Mouse (Mus musculus): ENCODE data around the gene Nat8f4. TPM values are rescaled to one million over a fixed set of nuclear protein-coding genes. Genes with fewer than 3 reads are reported as not detected.
"Not testable (repeated sequence)": the region's sequence is repeated elsewhere in the genome, so short reads cannot be mapped to it uniquely, and the experiment has no call there.

Gene Nat8f4
- total RNA-seq, 2 experiments from 2014 or later = 3.8 to 4.3 TPM

DNA sequence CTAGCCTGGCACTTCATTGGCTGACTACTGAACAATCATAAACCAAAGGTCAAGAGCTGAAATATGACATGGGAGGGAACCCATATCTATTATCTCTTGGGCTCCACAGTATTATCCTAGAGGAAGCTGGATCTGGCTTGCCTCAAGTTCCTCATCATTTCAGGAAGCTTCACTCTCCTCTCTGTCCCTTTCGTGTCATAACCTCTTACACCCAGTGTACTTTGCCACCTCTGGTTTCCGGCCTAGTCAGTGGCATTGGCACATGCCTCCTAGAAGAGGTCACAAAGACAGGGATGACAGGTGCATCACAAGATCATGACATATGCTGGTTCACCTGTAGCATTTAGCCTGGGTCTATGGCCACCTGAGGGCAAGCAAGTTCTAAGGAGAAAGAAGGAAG lies 2.4 kb downstream of the Nat8f4 start:
- DNase-seq (ENCODE audit: low spot score in 2 of 2) = no peak

DNA sequence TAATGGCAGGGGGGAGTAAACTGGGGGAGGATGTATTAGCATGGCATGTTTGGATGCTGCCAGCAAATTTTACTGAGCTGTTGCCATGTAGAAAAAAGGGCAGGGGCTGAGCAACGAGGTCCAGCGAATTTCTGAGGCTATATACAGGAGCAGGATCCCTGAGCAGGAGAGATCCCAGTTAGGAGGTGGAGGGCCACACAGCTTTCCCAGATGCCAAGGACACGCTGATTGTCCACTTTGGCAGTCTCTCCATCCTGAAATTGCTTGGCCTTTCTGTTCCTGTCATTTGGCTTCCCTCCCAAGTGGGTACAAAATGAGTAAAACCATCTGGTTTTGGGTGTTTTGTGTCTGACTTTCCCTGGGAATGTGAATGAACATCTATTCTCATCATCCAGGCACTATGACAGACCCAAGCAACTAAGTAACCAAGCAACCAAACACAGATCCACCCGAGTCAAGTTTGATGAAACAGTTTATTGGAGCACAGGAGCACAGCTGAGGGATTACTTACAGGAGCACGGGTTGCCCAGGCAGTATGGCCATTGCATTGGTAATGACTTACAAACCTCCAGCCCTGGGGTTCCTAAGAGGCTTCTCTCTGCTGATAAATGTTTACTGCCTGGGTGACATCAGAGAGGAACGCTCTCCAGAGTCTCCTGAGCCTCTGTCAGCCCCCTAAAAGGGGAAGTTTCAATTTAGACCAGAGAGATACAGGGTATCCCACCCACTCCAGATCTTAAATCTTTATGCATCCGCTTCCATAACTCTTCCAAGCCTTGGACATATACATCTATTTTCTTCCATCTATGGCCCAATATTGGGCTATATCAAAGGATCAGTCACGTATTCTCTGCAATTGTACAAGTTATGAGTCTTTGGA lies 5.8 kb downstream of the Nat8f4 start:
- peak; percentile 28 to 35 for DNase-seq (ENCODE audit: low spot score in 2 of 2)

DNA sequence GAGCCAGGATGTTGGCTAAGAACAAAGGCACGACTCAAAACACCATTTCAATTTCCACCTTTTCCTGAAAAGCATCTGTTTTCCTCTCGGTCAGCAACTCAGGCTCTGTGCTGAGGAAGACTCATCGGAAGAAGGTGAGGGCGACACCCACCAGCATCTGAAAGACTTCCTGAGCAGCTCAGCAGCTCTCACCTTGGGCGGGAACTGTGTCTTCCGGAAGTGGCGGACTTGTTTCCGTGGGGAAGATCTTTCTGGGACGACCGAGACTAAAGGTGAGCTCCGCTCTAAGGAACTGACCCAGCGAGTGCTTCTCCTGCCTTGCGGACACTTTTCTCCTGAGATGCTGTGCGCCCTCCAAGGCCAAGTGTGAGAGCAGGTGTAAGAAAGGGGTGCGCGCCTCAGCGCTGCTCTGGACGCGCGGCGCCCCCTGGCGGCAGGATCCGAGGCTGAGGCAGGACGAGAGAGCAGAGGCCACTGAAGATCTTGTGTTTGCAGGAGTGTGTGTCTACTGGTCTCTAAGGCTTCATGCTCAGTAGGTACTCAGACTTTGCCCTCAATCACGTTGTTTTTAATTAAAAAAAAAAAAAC lies 9.5 kb downstream of the Nat8f4 start:
- peak in 1 of 2 experiments; percentile 33 for DNase-seq (ENCODE audit: low spot score in 2 of 2)

DNA sequence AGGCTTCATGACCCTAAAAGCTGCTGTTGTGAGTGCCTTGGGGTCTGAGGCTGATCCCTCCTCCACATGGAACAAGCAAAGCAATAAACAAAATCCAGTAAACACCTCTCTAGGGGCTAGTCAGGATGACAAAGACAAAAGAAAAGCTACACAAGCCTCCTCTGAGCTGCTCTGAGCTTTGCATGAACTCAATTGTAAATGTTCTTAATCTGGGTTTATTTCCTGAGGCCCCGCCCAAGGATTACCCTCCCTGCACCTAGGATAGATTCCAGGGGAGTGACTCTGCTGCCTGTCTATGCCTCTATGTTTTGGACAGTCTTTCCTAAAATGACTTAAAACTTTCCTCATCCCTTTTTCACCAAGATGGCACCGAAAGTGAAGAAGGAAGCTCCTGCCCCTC lies 15.7 kb downstream of the Nat8f4 start:
- DNase-seq (ENCODE audit: low spot score in 2 of 2) = no peak

DNA sequence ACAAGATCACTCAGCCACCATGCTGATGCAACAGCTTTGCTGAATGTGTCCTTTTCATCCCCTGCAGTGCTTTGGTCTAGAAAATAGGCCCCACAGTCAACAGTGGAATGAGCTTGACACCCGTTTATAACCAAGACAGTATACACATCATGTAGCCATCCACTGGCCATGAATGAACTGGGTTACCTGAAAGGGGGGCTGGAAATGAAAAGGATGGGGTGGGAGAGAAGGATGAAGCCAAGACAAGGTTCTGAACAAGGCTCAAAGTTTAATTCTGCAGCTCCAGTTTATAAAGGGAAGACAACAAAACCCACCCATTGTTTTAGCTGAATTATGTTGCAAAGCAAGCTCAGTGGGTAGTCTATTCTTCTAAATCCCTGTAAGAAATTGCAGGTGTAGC lies 20.4 kb downstream of the Nat8f4 start:
- no peak for DNase-seq (ENCODE audit: low spot score in 2 of 2)

DNA sequence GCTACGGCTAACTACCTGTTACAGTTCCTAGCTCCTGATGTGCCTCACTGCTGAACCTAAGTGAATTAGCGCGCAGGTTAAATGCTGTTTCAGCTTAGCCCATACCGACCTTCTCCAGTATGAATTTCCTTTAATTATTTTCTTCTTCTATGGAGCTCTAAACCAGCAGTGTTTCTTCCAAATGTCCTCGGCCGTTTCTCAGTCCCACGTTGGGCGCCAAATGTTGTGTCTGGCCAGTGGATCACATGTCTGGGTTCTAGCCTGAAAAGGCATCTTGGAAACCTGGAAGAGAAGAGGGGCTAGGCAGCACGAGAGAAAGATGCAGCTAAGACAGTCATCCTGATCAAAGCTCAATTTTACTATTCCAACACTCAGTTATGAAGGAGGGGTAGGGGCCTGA lies 21.4 kb downstream of the Nat8f4 start:
- peak in 1 of 2 experiments; percentile 2 for DNase-seq (ENCODE audit: low spot score in 2 of 2)

DNA sequence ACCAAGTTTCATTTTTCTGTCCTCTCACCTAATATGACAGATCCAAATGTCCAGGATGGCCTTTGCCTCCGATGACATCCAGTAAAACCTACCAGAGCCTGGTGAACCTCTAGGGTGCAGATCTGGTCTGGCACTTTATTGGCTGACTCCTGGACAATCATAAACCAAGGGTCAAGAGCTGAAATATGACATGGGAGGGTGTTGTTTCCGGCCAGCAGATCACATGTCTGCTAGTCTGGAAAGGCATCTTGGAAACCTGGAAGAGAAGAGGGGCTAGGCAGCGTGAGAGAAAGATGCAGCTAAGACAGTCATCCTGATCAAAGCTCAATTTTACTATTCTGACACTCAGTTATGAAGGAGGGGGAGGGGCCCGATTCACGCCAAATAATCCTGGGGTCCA lies 35.7 kb downstream of the Nat8f4 start, which contains the start of gene Nat8f2:
Gene Nat8f2 (minus strand): TSS at position 153 of the 400 bp plus-strand sequence.
- not testable (repeated sequence) for DNase-seq (ENCODE audit: low spot score in 2 of 2)

DNA sequence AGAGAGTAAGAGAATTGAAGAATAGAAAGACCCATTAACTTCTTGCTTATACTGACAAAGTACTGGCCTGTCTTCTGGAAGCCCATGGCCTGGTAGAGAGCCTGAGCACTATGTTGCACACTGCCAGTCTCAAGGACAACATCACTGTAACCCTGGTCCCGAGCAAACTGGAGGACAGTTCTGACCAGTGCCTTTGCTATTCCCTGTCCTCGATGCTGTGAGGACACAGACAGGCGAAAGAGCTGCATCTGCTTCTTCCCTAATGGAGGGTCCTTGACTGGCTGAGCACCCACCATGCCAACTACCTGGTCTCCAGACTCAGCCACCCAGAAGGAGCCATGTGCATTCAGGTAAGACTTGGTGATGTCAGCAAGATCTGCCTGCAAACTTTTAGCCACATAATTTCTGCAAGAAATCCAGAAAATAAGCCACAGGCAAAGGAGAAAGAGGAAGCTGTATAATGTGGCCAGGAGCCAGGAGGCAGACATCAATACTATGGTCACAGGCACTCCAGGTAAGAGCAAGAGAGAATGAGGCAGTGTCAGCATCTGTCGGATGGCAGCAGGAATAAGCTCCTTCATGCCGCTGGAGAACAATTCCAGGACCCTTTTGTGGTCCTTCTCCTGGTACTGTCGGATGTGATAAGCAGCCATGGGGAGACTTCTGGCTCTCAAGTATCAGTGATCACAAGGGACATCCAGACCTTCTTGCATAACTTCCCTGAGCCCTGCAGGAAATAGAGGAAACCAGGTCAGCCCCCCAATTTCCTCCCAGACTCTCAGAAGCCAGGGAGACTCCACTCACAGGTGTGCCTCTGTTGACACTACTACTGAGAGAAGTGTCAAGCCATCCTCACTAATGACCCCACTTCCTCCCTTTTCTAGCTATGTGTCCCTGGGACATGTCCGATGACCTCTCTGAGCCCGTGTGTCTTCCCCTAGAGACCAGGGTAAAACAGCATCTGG lies 36.7 kb downstream of the Nat8f4 start:
- no peak for DNase-seq (ENCODE audit: low spot score in 2 of 2)

DNA sequence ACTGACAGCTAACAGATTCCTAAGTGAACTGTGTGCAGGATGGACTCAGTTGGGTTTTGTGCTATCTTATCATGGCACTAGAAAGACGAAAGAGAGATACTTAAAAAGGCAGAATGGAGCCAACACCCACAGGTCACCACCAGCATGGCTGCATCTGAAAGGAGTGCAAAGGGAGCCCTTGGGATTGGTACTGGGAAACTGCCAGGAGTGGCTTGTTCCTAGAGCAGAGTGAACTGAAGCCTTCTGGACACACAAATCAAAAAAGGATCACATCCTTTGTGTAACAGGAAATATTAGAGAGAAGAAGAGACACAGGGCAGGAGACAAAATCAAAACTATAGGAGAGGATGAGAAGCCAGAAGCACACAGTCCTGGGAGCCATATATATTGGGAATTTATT lies 37.7 kb downstream of the Nat8f4 start:
- DNase-seq (ENCODE audit: low spot score in 2 of 2) = not testable (repeated sequence)

DNA sequence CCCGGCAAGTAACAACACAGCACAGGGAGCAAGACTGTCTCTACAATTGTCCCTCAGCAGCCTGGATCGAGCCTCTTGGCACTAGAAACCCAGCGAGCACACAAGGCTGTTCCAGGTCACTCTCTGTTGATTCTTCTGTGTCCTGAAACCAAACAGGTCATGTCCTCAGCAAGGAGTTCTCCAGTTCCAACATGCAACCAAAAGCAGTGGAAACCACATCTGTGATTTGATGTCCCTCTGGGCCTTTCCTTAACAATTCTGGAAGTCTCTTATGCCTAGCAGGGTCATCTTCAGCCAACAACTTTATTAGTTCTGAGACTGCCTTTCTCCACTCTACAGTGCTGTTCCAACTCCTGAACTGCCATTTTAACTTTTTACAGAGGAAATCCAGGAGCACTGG lies 38.5 kb downstream of the Nat8f4 start:
- not testable (repeated sequence) for DNase-seq (ENCODE audit: low spot score in 2 of 2)

DNA sequence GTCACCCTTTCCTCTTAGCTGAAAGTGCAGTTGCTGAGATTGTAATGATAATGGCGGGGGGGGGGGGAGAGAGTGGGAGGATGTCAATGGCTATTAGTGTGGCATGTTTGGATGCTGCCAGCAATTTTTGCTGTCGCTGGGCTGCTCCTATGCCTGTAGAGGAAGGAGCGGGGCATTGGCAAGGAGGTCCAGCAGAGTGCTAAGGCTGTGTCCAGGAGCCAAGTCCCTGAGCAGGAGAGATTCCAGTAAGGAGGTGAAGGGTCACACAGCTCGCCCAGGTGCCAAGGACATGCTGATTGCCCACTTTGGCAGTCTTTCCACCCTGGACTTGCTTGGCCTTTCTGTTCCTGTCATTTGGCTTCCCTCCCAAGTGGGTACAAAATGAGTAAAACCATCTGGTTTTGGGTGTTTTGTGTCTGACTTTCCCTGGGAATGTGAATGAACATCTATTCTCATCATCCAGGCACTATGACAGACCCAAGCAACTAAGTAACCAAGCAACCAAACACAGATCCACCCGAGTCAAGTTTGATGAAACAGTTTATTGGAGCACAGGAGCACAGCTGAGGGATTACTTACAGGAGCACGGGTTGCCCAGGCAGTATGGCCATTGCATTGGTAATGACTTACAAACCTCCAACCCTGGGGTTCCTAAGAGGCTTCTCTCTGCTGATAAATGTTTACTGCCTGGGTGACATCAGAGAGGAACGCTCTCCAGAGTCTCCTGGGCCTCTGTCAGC lies 39.6 kb downstream of the Nat8f4 start:
- DNase-seq (ENCODE audit: low spot score in 2 of 2) = peak; percentile 40 to 47

DNA sequence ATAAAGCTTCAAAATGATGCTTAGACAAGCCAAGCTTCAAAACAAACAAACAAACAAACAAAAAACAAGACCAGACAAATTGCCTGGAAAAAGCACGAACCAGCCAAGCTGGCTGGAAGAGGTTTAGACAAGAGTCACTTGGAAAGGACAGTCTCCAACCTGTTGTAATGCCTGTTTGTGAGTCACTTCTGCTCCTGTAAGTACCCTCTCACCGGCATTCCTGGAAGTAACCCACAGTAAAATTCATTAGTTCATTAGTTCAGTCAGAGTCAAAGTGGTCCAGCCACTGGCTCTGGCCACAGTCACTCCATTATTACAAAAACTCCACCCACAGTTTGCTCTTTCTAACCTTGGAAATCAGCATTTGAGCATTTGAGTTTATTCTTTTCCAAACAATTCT lies 40.8 kb downstream of the Nat8f4 start:
- DNase-seq (ENCODE audit: low spot score in 2 of 2) = no peak

DNA sequence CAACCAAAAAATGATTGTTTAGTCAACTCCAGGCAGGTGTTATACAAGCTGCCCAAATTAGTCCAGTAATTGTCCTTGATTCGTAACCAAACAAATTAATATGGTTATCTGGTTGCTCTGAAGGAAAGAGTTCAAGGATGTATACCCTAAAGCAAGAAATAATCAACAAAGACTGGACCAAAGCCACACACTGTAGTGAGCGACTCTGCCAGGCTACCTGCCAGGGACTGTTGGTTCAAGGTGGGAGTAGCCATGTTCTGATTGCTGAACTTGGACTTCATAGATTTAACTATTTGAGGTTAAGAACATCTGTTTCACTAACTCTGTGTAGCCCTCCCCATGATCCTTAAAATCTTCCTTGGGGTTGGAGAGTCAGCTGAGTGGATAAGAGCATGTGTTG lies 41.5 kb downstream of the Nat8f4 start:
- no peak for DNase-seq (ENCODE audit: low spot score in 2 of 2)

DNA sequence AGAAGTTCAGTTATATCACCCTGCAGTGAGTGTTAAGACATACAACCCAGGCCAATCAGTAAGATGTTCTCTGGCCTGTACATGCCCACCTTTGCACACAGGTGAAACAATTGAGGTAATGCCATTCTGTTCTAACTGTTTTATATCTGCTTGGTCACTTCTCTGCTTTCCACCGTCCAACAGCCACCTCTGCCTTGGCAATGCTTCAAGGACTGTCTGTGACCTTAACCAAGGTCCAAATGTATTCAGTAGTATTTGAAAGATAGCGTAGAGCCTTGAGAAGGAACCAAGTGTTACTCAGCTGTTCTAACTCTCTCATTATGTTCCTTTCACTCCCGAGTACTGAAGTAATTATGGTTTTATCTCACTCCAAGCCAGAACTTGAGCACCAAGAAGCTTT lies 42.1 kb downstream of the Nat8f4 start:
- DNase-seq (ENCODE audit: low spot score in 2 of 2) = no peak

DNA sequence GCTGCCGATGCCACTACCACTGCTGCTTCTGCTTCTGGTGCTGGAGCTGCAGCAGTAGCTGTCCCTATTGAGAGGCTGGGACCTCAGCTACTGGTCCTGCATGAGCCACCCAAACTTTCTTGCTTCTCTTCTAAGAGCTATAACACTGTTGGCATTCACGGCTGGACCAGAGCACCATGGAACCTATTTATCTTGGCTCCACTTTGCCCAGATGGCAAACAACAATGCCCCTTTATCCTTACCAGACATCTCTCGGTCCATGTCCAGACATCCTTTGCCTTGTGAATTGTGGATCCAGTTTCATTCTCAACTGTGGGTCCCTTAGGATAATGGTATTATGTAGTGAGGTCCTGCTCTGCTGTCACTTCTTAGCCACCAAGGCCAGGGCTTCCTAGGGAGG lies 43.4 kb downstream of the Nat8f4 start:
- no peak for DNase-seq (ENCODE audit: low spot score in 2 of 2)

DNA sequence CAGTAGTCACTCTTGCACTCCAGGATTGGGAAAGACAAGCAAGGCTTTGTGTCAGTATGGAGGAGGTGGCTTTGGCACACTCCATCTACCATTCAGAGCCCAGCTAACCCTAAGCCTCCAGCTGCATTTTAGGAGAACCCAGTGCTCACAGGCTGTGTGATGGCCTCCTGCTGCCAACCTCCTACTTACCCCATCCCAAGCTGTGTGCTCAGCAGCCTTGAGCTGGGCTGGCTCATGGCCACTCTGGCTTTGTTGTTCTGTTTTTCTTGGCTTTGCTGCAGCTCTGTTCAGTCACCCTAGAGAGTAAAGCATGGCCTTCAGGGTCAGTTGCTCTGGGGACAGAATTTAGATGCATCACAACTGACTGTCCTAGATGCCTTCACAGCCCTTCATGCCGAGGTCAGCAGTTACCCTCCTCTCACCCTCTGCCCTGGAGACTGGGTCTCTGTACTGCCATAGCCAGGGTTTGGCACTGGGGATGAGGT lies 48.4 kb downstream of the Nat8f4 start:
- peak; percentile 68 to 76 for DNase-seq (ENCODE audit: low spot score in 2 of 2)

DNA sequence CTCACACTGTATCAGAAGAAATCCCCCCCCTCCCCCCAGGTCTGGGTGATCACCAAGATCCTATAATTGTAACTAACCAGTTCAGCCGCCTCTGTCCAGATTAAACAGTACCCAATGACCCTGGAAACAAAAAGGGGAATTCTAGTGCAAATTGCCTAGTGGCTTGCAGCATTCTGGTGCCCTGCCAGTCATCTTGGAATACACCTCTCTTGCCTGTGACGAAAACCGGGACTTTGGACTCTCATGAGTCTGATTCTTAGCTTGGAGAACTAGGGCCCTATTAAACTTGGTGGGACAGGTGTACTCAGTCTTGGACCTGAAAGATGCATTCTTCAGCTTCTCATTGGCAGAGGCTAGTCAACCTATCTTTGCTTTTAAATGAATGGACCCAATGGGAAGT lies 51.2 kb downstream of the Nat8f4 start:
- no peak for DNase-seq (ENCODE audit: low spot score in 2 of 2)

DNA sequence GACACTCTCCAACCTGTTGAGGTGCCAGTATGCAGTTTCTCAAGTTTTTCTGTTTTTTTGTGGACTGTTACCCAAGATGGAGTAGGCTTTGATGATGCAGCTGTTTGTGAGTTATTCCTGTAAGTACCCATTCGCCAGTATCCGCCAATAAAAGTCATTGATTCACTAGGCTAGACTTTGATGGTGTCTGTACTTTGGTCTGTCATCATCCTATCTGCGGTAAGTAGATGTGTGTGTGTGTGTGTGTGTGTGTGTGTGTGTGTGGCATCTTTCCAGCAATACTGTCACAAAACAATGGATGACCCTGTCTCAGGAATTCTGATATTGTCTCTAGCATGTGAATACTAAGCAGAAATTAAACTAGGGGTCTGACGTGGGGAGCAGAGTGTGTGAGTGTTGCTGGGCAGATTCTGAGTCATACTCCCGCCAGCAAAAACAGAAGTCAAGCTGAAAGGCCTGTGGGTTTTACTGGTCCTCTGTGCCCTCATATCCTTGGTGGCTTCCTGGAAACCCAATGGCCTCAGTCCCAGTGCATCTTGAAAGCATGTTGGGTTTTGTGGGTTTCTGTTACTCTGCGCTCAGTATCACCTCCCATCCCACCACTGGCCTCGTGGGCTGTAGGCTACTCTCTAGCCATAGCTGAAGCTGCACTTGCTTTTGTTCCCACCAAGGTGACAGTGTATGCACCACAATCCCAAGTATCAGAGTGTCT lies 53.5 kb downstream of the Nat8f4 start:
- DNase-seq (ENCODE audit: low spot score in 2 of 2) = no peak

DNA sequence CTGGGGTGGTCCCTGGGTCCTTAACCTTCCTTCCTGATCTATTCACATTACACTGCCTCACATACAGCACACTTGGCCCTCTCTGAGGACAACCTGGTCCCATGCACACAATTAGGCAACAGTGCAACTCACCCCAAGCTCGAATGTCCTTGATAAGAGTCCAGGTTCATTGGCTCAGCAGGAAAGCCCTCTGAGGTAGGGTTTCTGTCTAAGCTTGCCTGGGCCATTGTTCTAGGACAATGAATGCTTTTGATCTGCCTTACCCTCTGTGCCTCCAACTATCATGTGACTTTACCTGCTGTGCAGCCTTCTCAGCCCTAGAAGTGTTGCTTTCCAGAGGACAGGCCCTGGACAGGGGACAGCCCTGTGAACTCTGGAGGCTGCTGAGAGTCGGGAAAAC lies 55.4 kb downstream of the Nat8f4 start:
- DNase-seq (ENCODE audit: low spot score in 2 of 2) = no peak
